Mouse (Mus musculus): Measurements from ENCODE around the gene Thegl.

DNA sequence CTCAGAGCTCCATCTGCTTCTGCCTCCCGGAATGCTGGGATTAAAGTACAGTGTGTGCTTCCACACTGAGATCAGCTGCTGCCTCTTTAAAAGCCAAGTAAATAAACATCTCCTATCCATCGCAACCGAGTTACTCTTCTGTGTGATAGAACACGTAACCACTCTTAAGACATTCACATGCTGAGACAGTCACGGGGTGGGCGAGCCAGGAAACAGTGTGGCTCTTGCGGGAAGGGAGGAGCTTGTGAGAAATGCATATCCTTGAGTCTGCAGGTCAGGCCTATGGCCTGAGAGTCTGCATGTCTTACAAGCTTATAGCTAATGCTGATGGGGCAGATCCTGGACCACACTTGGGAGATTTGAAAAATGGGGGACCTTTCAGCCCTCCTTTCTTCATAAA lies 70.7 kb downstream of the Thegl start:
- TF ChIP-seq CTCF (IDR thresholded peaks at IDR 0.05; ENCODE audit: low read depth) = no peak
- TF ChIP-seq EP300 (IDR thresholded peaks at IDR 0.05; ENCODE audit: low read depth) = no peak

All from heart, postnatal 0 days (tissue).